Mouse (Mus musculus) CH12.LX (cell line): ENCODE measurements around the gene Grm2. TPM values are rescaled to one million over a fixed set of nuclear protein-coding genes. Genes with fewer than 3 reads are reported as not detected.

ENCODE experiments used
- DNase-seq: peaks from one replicate; pipeline ENCODE4 v3.0.0-alpha.2; 2013; ENCODE audit errors: extremely low read depth
- H3K27ac ChIP-seq: 2 replicates; pipeline ENCODE4 v1.5.1; 2012; ENCODE audit warnings: low read depth, mild to moderate bottlenecking, control low read depth, moderate library complexity; ENCODE audit not compliant: insufficient read depth
- H3K27me3 ChIP-seq: replicated peaks from 2 replicates; pipeline ENCODE3; 2012; ENCODE audit warnings: inconsistent platforms
- H3K36me3 ChIP-seq, 2 experiments: replicated peaks in 1 of 2; 2 replicates each; pipeline versions ENCODE3 to v1.6.1; 2012; ENCODE audit warnings: inconsistent platforms in 1 of 2, low read length in 1 of 2, mild to moderate bottlenecking in 1 of 2, mixed read lengths in 1 of 2, moderate library complexity in 1 of 2; ENCODE audit not compliant: control insufficient read depth in 1 of 2, insufficient read depth in 1 of 2
- H3K4me1 ChIP-seq, 2 experiments: 2 replicates each; pipeline ENCODE4 v1.6.1; 2012; ENCODE audit warnings: inconsistent platforms in 1 of 2, moderate library complexity in 1 of 2; ENCODE audit not compliant: insufficient read depth in 2 of 2, control insufficient read depth in 1 of 2
- H3K4me2 ChIP-seq: 2 replicates; pipeline ENCODE4 v1.6.1; 2012; ENCODE audit warnings: low read depth, mild to moderate bottlenecking, control low read depth; ENCODE audit not compliant: poor library complexity, insufficient read depth, severe bottlenecking
- H3K4me3 ChIP-seq, 3 experiments: fragments of 150-350 bp in 1 of 3; sonication (generic) in 1 of 3; replicated peaks in 1 of 3; 2 replicates each; pipeline versions ENCODE3 to v1.5.1; 2011 to 2012; ENCODE audit warnings: low read depth in 2 of 3, low read length in 2 of 3, mild to moderate bottlenecking in 2 of 3, moderate library complexity in 2 of 3, control low read depth in 1 of 3, improper control_type of control experiment in 1 of 3, inconsistent platforms in 1 of 3, mixed read lengths in 1 of 3; ENCODE audit not compliant: poor library complexity in 1 of 3
- H3K79me2 ChIP-seq: replicated peaks from 2 replicates; pipeline ENCODE4 v1.6.1; 2012; ENCODE audit warnings: mild to moderate bottlenecking, moderate library complexity; ENCODE audit not compliant: control insufficient read depth, poor library complexity, insufficient read depth, severe bottlenecking; ENCODE audit errors: extremely low read depth
- H3K9ac ChIP-seq: 2 replicates; pipeline ENCODE4 v1.6.1; 2012; ENCODE audit warnings: low read depth, mild to moderate bottlenecking, control low read depth, moderate library complexity; ENCODE audit not compliant: insufficient read depth
- H3K9me3 ChIP-seq: replicated peaks from 2 replicates; pipeline ENCODE3; 2012; ENCODE audit warnings: low read length, inconsistent platforms, mixed read lengths
- CHD1 ChIP-seq: IDR thresholded peaks from 2 replicates; pipeline ENCODE4 v1.6.1; 2012; ENCODE audit warnings: low read depth, low read length, improper control_type of control experiment, inconsistent platforms
- CHD2 ChIP-seq: IDR thresholded peaks from 2 replicates; pipeline ENCODE4 v1.6.1; 2011; ENCODE audit warnings: low read length, improper control_type of control experiment
- CTCF ChIP-seq, 2 experiments: IDR thresholded peaks in 1 of 2; conservative IDR thresholded peaks in 1 of 2; 2 replicates each; pipeline ENCODE4 v1.5.1; 2011 to 2012; ENCODE audit warnings: low read depth in 2 of 2, low read length in 2 of 2, improper control_type of control experiment in 1 of 2, inconsistent platforms in 1 of 2, mild to moderate bottlenecking in 1 of 2, moderate library complexity in 1 of 2
- E2F4 ChIP-seq: IDR thresholded peaks from 2 replicates; pipeline ENCODE4 v1.6.1; 2011; ENCODE audit warnings: low read depth, low read length, improper control_type of control experiment; ENCODE audit not compliant: insufficient replicate concordance
- ELF1 ChIP-seq: IDR thresholded peaks from 2 replicates; pipeline ENCODE4 v1.6.1; 2014; ENCODE audit warnings: low read depth, mild to moderate bottlenecking, inconsistent platforms, low read length, improper control_type of control experiment
- EP300 ChIP-seq: IDR thresholded peaks from 2 replicates; pipeline ENCODE4 v1.6.1; 2011; ENCODE audit warnings: low read length, improper control_type of control experiment
- ETS1 ChIP-seq: conservative IDR thresholded peaks from 2 replicates; pipeline ENCODE4 v1.6.1; 2012; ENCODE audit warnings: low read depth, mild to moderate bottlenecking, inconsistent platforms, low read length, improper control_type of control experiment, moderate library complexity
- GABPA ChIP-seq: IDR thresholded peaks from 2 replicates; pipeline ENCODE4 v1.6.1; 2012; ENCODE audit warnings: low read depth, low read length, improper control_type of control experiment, inconsistent platforms; ENCODE audit not compliant: insufficient replicate concordance
- HCFC1 ChIP-seq: IDR thresholded peaks from 2 replicates; pipeline ENCODE4 v1.6.1; 2012; ENCODE audit warnings: low read depth, mild to moderate bottlenecking, inconsistent platforms, low read length, improper control_type of control experiment
- IRF4 ChIP-seq: IDR thresholded peaks from 2 replicates; pipeline ENCODE4 v1.6.1; 2014; ENCODE audit warnings: low read depth, mild to moderate bottlenecking, inconsistent platforms, low read length, improper control_type of control experiment
- JUN ChIP-seq: IDR thresholded peaks from 2 replicates; pipeline ENCODE4 v1.6.1; 2011; ENCODE audit warnings: low read depth, mild to moderate bottlenecking, low read length, improper control_type of control experiment, moderate library complexity; ENCODE audit not compliant: insufficient read depth
- JUND ChIP-seq: conservative IDR thresholded peaks from 2 replicates; pipeline ENCODE4 v1.6.1; 2011; ENCODE audit warnings: low read depth, low read length, improper control_type of control experiment
- MAX ChIP-seq: IDR thresholded peaks from 2 replicates; pipeline ENCODE4 v1.6.1; 2011; ENCODE audit warnings: low read length, improper control_type of control experiment
- MAZ ChIP-seq: IDR thresholded peaks from 2 replicates; pipeline ENCODE4 v1.6.1; 2012; ENCODE audit warnings: low read depth, mild to moderate bottlenecking, inconsistent platforms, low read length, improper control_type of control experiment, moderate library complexity
- MEF2A ChIP-seq: IDR thresholded peaks from 2 replicates; pipeline ENCODE4 v1.6.1; 2014; ENCODE audit warnings: low read depth, mild to moderate bottlenecking, inconsistent platforms, low read length, improper control_type of control experiment, borderline replicate concordance
- MXI1 ChIP-seq: IDR thresholded peaks from 2 replicates; pipeline ENCODE4 v1.6.1; 2011; ENCODE audit warnings: mild to moderate bottlenecking, low read depth, low read length, improper control_type of control experiment
- MYC ChIP-seq: IDR thresholded peaks from 2 replicates; pipeline ENCODE4 v1.6.1; 2011; ENCODE audit warnings: low read depth, mild to moderate bottlenecking, improper control_type of control experiment, low read length
- NELFE ChIP-seq: IDR thresholded peaks from 2 replicates; pipeline ENCODE4 v1.6.1; 2011; ENCODE audit warnings: low read depth, low read length, improper control_type of control experiment
- NRF1 ChIP-seq: IDR thresholded peaks from 2 replicates; pipeline ENCODE4 v1.6.1; 2014; ENCODE audit warnings: low read depth, mild to moderate bottlenecking, inconsistent platforms, low read length, improper control_type of control experiment, moderate library complexity
- PAX5 ChIP-seq: IDR thresholded peaks from 2 replicates; pipeline ENCODE4 v1.6.1; 2012; ENCODE audit warnings: low read length, inconsistent platforms, mixed read lengths
- POLR2AphosphoS2 ChIP-seq: IDR thresholded peaks from 2 replicates; pipeline ENCODE4 v1.6.1; 2011; ENCODE audit warnings: low read depth, low read length, improper control_type of control experiment
- RAD21 ChIP-seq: IDR thresholded peaks from 2 replicates; pipeline ENCODE4 v1.6.1; 2011; ENCODE audit warnings: low read depth, mild to moderate bottlenecking, low read length, improper control_type of control experiment, moderate library complexity
- RCOR1 ChIP-seq: conservative IDR thresholded peaks from 2 replicates; pipeline ENCODE4 v1.6.1; 2012; ENCODE audit warnings: low read depth, mild to moderate bottlenecking, inconsistent platforms, low read length, improper control_type of control experiment
- SIN3A ChIP-seq: IDR thresholded peaks from 2 replicates; pipeline ENCODE4 v1.6.1; 2012; ENCODE audit warnings: low read length, improper control_type of control experiment, inconsistent platforms
- SMC3 ChIP-seq: IDR thresholded peaks from 2 replicates; pipeline ENCODE4 v1.6.1; 2011; ENCODE audit warnings: low read depth, low read length, improper control_type of control experiment
- TBP ChIP-seq: conservative IDR thresholded peaks from 2 replicates; pipeline ENCODE4 v1.6.1; 2011; ENCODE audit warnings: low read depth, low read length, improper control_type of control experiment
- UBTF ChIP-seq: IDR thresholded peaks from 2 replicates; pipeline ENCODE4 v1.6.1; 2012; ENCODE audit warnings: low read depth, mild to moderate bottlenecking, inconsistent platforms, low read length, improper control_type of control experiment, moderate library complexity
- USF1 ChIP-seq: IDR thresholded peaks from 2 replicates; pipeline ENCODE4 v1.6.1; 2014; ENCODE audit warnings: low read depth, mild to moderate bottlenecking, inconsistent platforms, low read length, improper control_type of control experiment
- USF2 ChIP-seq: conservative IDR thresholded peaks from 2 replicates; pipeline ENCODE4 v1.6.1; 2011; ENCODE audit warnings: low read depth, low read length, improper control_type of control experiment
- ZC3H11A ChIP-seq: IDR thresholded peaks from 2 replicates; pipeline ENCODE4 v1.6.1; 2012; ENCODE audit warnings: low read depth, mild to moderate bottlenecking, inconsistent platforms, low read length, improper control_type of control experiment
- ZKSCAN1 ChIP-seq: IDR thresholded peaks from 2 replicates; pipeline ENCODE4 v1.6.1; 2012; ENCODE audit warnings: low read depth, inconsistent platforms, low read length, improper control_type of control experiment, borderline replicate concordance
- dilution Hi-C: fragments of 300-500 bp; cut with MboI; formaldehyde crosslinking; loops from 2 replicates; pipeline ENCODE4 v1.14.3; 2020; ENCODE audit warnings: low sequenced_read_pairs; ENCODE audit not compliant: extremely low pct_unique_long_range_greater_than_20kb, extremely low pct_ligation_motif_present
- in situ Hi-C: fragments of 300-500 bp; cut with MboI; formaldehyde crosslinking; loops from 3 replicates; pipeline ENCODE4 v1.14.3; 2019; ENCODE audit warnings: low sequenced_read_pairs, low pct_ligation_motif_present, low pct_unique_long_range_greater_than_20kb, mixed read lengths
- polyA plus RNA-seq: library from polyadenylated mRNA; unstranded; fragments of >175 nt; gene quantifications from 2 replicates; pipeline ENCODE4 v1.2.1, GENCODE M21; 2012; ENCODE audit warnings: low read depth; ENCODE audit not compliant: insufficient read length
- total RNA-seq, 2 experiments: library from RNA; depleted of rRNA; stranded (reverse); fragments of 300-350 nt in 1 of 2; fragments of >200 nt in 1 of 2; gene quantifications; 2 replicates each; pipeline ENCODE4 v1.2.3; 2012 to 2014

The Grm2 gene
- total and polyA plus RNA-seq, 3 experiments, result not detected

DNA sequence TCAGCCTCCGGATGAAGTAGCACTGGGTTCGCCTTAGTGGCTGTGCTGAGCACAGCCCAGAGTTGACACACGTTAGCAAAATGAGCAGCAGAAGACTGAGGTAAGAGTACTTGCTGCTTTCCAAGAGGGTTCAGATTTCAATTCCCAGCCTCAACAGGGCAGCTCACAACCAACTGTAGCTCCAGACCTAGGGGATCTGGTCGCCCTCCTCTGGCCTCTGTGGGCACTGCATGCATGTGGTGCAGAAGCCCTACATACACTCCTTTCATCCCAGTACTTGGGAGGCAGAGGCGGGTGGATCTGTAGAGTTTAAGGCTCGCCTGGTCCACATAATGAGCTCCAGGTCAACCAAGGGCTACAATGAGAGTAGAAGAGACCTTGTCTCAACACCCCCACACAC, 12.1 kb downstream of the Grm2 start:
- Histone ChIP-seq H3K27me3 (peaks cover 67% of the 10 kb centered on the region), H3K4me2 (no peak overlapping the region), H3K4me3 (no peak overlapping the region), H3K9me3 (peaks cover 22% of the 10 kb centered on the region), H3K4me1 (peaks cover 11 to 12% of the 10 kb centered on the region in 2 experiments), H3K36me3 (no peaks in the 10 kb centered on the region), H3K79me2 (no peaks in the 10 kb centered on the region), H3K27ac (no peak overlapping the region), H3K9ac (no peak overlapping the region)
- DNase-seq, result peak; percentile 29
- in situ Hi-C loops, result no loop called here
- TF ChIP-seq RAD21, result peak; percentile 15
- TF ChIP-seq MAX, result no peak
- TF ChIP-seq NRF1, result no peak
- TF ChIP-seq ZKSCAN1, result no peak
- TF ChIP-seq POLR2AphosphoS2, result no peak
- no peak for TF ChIP-seq MEF2A
- TF ChIP-seq RCOR1, result no peak
- no peak for TF ChIP-seq MYC
- no peak for TF ChIP-seq HCFC1
- TF ChIP-seq ELF1, result no peak
- TF ChIP-seq CHD2, result no peak
- TF ChIP-seq MAZ, result no peak
- TF ChIP-seq CTCF (conservative IDR thresholded peaks at IDR 0.05 in 1 of 2, IDR thresholded peaks at IDR 0.05 in 1 of 2; ENCODE audit: low read depth in 2 of 2, low read length in 2 of 2), result peak in 1 of 2 experiments; percentile 59; a peak in 2 of 4 replicates
- TF ChIP-seq NELFE, result no peak
- TF ChIP-seq JUN, result no peak
- no peak for TF ChIP-seq IRF4
- no peak for TF ChIP-seq USF2
- no peak for TF ChIP-seq EP300
- peak; percentile 44 for TF ChIP-seq SMC3
- dilution Hi-C loops, result no loop called here

DNA sequence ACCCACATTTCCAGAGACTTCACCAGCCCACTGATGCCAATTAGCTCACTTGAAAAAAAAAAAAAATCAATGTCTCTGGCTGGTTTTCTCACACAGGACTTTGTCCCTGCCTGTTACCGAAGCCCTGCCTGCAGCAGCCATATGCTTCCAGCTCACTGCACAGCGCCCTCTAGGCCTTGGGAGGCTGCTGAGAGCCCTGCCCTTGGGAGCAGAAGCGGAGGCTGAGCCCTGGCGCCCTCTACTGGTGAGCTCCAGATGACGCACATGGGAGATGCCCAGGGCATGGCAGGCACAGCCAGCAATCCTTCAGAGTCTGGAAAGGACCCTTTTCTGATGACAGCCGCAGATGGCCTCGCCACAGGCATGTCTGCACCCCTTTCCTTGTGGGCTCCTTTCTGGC, 12.8 kb downstream of the Grm2 start:
- in situ Hi-C loops, result no loop called here
- dilution Hi-C loops, result no loop called here
- Histone ChIP-seq H3K27ac (no peak overlapping the region), H3K36me3 (no peaks in the 10 kb centered on the region), H3K4me3 (no peak overlapping the region), H3K9ac (no peak overlapping the region), H3K4me2 (no peak overlapping the region), H3K79me2 (no peaks in the 10 kb centered on the region), H3K27me3 (peaks cover 68% of the 10 kb centered on the region), H3K9me3 (peaks cover 22% of the 10 kb centered on the region), H3K4me1 (peaks cover 13 to 14% of the 10 kb centered on the region in 2 experiments)
- peak; percentile 90 for DNase-seq
- no peak for TF ChIP-seq ELF1
- no peak for TF ChIP-seq ZC3H11A
- TF ChIP-seq CTCF (conservative IDR thresholded peaks at IDR 0.05 in 1 of 2, IDR thresholded peaks at IDR 0.05 in 1 of 2; ENCODE audit: low read depth in 2 of 2, low read length in 2 of 2), result peak; percentile 67 to 100; a peak in 3 of 4 replicates
- TF ChIP-seq RAD21, result peak; percentile 67
- TF ChIP-seq IRF4, result no peak
- TF ChIP-seq ETS1, result no peak
- no peak for TF ChIP-seq EP300
- no peak for TF ChIP-seq MXI1
- no peak for TF ChIP-seq ZKSCAN1
- no peak for TF ChIP-seq JUND
- TF ChIP-seq PAX5, result no peak
- TF ChIP-seq NRF1, result 0 out of 2 replicates have a peak, but pooled peaks have one; percentile 10
- no peak for TF ChIP-seq USF1
- TF ChIP-seq MAX, result peak; percentile 82
- no peak for TF ChIP-seq UBTF
- TF ChIP-seq E2F4, result no peak
- peak; percentile 29; the same call in 1 of the 2 replicates for TF ChIP-seq MEF2A
- TF ChIP-seq SIN3A, result no peak
- no peak for TF ChIP-seq POLR2AphosphoS2
- TF ChIP-seq TBP, result no peak
- no peak for TF ChIP-seq CHD1
- TF ChIP-seq MYC, result peak; percentile 85
- TF ChIP-seq SMC3, result peak; percentile 92
- TF ChIP-seq HCFC1, result 0 out of 2 replicates have a peak, but pooled peaks have one; percentile 28
- no peak for TF ChIP-seq GABPA
